Mouse (Mus musculus) urinary bladder, postnatal 14 days (tissue): Measurements from ENCODE around the gene Traf3ip3.

Source experiments
- DNase-seq: peaks from one replicate; pipeline ENCODE4 v3.0.0; 2021; ENCODE audit warnings: low spot score

Traf3ip3 gene

GRCm38 (mm10) chr1:193201383-193201778, at the start of gene Traf3ip3:
Traf3ip3 (minus strand) TSS chr1:193201703.
- DNase-seq: no peak

DNA sequence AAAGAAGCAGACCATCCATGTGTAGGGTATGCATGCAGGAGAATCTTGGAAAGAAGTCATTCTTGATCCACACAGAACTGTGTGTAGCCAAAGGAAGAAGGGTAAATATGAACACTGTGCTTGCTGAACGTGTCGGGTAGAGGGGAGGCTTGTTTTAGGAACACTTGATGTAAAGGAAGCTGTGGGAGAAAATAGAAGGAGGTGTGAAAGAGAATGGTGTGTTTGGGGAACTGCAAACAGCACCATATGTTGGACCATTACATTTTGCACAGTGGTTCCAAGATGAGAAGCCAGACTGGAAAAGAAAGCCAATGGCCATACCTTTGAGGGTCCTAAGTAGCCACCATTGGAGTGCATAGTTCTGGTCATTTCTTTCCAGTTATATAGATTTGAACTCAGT, 48.5 kb upstream of the Traf3ip3 start:
- DNase-seq: no peak

DNA sequence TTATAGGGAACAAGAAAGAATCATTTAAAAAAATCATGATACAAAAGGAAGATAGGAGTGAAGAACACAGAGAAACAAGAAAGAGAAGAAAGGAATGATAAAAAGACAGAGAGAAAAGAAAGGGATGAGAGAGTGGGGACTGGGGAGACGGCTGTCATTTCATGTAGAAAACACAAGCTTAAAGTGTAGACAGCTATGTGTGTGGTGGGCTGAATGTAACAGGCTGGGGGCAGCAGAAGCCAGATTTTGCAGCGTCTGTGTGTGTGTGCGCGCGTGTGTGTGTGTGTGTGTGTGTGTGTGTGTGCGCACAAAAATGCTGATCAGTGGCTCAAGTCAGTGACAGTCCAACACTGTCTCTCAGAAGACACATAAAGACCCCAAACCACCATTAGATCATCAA, 42.7 kb upstream of the Traf3ip3 start:
- DNase-seq: no peak

GRCm38 (mm10) chr1:193243571-193244193, 42.2 kb upstream of the Traf3ip3 start:
- DNase-seq: no peak

- no peak for DNase-seq
These were observed 41.4 kb upstream of the Traf3ip3 start for GRCm38 (mm10) chr1:193242863-193243262.

GRCm38 (mm10) chr1:193242238-193242637, 40.7 kb upstream of the Traf3ip3 start:
- DNase-seq: peak; percentile 83

- no peak for DNase-seq
These were observed 39.9 kb upstream of the Traf3ip3 start for GRCm38 (mm10) chr1:193241436-193241835.

- DNase-seq: no peak
These were observed 36.9 kb upstream of the Traf3ip3 start for GRCm38 (mm10) chr1:193238426-193238825.

DNA sequence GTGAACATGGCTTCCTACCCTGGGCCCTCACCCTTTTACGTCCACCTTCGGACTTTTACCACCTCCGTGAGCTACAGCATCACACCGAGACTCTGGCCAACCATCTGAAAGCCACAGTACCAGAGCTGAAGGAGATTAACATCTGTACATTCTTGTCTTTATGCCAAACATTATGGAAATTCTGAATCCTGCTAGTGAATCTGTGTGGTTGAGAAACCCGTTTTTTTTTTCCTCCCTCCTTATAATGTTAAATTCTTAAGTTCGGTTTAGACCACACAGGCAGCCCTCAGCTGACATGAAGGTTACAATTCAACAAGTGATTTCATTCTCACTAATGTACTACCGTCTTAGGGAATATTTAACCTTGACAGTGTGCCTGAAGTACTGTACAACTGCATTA, 33.4 kb upstream of the Traf3ip3 start:
- no peak for DNase-seq

GRCm38 (mm10) chr1:193234130-193234645, 32.7 kb upstream of the Traf3ip3 start:
- DNase-seq: no peak

- DNase-seq: no peak
These were observed 31.2 kb upstream of the Traf3ip3 start for GRCm38 (mm10) chr1:193232732-193233131.

DNA sequence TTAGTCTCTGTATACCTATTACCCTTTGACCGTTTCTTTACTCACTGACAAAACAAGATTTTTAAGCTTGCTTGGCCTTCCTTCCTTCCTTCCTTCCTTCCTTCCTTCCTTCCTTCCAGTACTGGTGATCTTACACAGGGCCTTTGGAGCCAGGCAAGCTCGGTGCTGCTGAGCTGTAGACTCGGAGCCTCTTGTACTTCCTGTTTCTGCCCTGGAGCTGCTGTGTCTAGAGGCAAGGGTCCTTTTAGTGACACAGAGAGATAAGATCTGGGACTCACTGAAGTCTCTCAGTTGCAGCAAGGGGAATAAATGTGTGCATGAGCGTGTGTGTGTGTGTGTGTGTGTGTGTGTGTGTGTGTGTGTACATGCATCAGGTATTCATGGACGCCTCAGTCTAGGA, 29.4 kb upstream of the Traf3ip3 start:
- no peak for DNase-seq

DNA sequence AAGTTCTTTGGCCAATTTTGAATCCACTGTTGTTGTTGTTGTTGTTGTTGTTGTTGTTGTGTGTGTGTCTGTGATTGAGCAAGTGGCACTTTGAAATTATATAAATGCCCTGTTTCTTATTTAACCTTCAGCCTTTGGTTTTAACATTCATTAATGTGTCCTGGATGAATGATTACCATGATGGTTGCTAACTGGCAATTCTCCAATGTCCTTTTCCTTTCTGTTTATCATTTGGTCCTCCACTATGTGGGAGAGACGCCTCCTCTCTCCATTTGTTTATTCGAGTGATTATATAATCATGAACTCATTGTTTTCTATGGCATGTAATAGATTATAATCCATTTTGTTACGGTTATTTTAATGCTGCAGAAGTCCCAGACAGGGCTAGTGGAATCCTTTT, 29.0 kb upstream of the Traf3ip3 start:
- DNase-seq: no peak

DNA sequence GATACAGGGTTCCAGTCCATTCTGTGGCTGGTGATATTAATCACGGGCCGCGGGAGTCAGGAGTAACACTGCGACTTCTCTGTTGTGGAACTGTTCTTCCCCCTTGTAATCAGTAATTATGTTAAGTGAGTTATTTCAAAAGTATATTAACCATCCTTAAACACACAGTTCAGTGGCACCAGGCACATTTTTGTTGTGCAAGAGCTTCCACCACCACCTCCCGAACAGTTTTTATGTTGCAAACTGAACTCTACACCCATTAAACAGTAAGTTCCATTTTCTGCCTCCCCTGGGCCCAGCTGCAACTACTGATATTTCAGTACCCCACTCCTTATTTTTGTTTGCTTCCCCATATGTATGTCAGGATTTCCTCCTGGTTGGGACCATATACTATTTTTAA, 28.1 kb upstream of the Traf3ip3 start:
- no peak for DNase-seq

DNA sequence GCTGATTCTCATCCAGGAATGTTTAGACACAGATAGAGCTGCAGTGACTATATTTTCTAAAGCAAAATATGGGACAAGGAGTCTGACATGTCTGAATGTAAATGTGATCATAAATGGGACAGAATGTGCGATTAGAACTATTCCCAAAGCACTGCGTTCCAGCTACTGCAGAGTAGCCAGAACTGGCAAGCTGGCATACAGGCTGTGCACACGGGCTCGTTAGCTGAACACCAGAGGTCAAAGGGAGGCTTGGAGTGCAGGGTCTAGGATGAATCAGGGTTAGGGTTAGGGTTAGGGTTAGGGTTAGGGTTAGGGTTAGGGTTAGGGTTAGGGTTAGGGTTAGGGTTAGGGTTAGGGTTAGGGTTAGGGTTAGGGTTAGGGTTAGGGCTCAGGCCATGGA, 26.0 kb upstream of the Traf3ip3 start:
- no peak for DNase-seq

- no peak for DNase-seq
These were observed 25.4 kb upstream of the Traf3ip3 start for GRCm38 (mm10) chr1:193226724-193227522.

GRCm38 (mm10) chr1:193226114-193226513, 24.6 kb upstream of the Traf3ip3 start:
- DNase-seq: no peak

DNA sequence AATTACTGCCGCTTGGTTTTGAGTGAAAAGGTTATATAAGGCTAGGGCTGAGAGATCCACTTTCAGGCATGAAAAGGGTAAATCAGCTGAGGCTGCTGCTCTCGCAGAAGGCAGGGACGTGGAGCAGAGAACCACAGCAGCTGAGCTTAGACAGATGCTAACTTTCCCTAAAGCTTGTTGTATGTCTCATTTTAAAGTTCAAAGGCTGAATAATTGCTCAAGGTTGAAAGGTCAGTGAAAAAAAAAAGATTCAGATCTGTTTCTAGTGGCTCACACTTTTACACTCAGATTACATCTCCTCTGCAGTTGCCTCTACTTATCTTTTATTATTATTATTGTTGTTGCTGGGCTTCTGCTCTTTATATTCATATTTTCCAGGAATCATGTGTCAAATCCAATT, 24.0 kb upstream of the Traf3ip3 start:
- no peak for DNase-seq

DNA sequence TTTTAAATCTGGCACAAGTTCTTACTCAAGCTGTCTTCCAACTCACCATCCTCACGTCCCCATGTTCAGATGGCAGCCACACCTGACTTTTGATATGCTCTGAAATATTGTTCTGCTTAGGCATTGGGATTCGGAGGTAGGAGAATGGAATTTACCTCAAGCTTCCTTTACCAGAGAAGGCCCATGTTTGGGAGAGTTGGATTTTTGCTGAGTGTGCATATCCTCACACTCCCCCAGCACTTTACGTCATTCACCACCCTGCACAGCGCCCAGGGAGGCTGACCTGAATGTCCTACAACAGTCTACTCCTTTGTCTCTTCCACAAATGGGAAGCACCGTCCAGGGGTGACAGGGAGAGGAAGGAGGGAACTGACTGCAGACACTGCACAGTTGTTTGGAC, 18.9 kb upstream of the Traf3ip3 start:
- no peak for DNase-seq

- DNase-seq: no peak
These were observed 14.5 kb upstream of the Traf3ip3 start for GRCm38 (mm10) chr1:193216000-193216399.

- no peak for DNase-seq
These were observed 12.6 kb upstream of the Traf3ip3 start for GRCm38 (mm10) chr1:193214053-193214452.

DNA sequence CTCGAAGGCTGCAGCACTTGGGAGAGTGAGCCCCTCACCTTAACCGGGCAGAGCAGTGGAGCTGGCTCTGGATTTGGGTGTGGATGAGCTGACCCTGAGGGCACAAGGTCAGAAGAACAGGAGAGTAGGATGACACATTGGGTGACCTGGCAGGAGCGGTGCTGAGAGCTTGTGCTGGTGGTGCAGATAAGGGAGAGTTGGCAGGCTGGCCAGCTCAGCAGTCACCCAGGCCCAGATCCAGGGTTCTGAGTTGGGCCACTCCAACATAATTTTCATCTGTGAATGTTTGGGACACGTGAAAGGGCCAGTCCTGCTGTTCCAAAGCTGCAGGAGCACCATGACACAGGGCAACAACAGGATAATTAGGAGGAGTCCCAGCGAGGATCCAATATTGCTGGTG, 9.9 kb upstream of the Traf3ip3 start:
- no peak for DNase-seq

GRCm38 (mm10) chr1:193208178-193208577, 6.7 kb upstream of the Traf3ip3 start:
- peak; percentile 56 for DNase-seq

DNA sequence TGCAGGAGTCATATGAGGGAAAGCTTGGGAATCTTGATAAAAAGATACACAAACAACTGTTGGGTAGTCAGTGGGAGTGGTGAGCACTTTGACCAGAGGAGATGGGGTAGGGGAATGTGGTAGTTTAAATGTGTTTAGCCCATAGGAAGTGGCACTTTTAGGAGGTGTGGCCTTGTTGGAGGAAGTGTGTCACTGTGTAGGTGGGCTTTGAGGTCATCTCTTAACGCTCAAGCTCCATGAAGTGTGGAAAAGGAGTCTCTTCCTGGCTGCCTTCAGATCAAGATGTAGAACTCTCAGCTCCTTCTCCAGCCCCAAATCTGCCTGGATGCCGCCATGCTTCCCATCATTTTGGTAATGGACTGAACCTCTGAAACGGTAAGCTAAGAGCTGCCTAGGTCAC, 6.0 kb upstream of the Traf3ip3 start, which contains the start of gene Lamb3:
Gene Lamb3 (plus strand): TSS at position 197 of the 400 bp plus-strand sequence.
- DNase-seq: no peak
